Mouse (Mus musculus): Measurements from ENCODE around the gene Fbl. TPM values are rescaled to one million over a fixed set of nuclear protein-coding genes. Genes with fewer than 3 reads are reported as not detected.
"Not testable (repeated sequence)": the region's sequence is repeated elsewhere in the genome, so short reads cannot be mapped to it uniquely, and the experiment has no call there.

The Fbl gene
- polyA plus RNA-seq, 1 experiment from 2014 or later = 55.0 TPM

- H3K4me2 ChIP-seq; H3K4me3 ChIP-seq (replicated peaks); H3K9ac ChIP-seq; H3K4me1 ChIP-seq (replicated peaks); H3K36me3 ChIP-seq (replicated peaks); H3K9me3 ChIP-seq (replicated peaks); H3K27me3 ChIP-seq; H3K27ac ChIP-seq (replicated peaks); ATAC-seq (ENCODE audit: insufficient read depth): not testable (repeated sequence)
- 80% methylated on average over 9 of the region's 13 CpGs for WGBS (ENCODE audit: insufficient replicate concordance)
Measured at GRCm38 (mm10) chr7:28217811-28218210, 48.3 kb downstream of the Fbl start.

DNA sequence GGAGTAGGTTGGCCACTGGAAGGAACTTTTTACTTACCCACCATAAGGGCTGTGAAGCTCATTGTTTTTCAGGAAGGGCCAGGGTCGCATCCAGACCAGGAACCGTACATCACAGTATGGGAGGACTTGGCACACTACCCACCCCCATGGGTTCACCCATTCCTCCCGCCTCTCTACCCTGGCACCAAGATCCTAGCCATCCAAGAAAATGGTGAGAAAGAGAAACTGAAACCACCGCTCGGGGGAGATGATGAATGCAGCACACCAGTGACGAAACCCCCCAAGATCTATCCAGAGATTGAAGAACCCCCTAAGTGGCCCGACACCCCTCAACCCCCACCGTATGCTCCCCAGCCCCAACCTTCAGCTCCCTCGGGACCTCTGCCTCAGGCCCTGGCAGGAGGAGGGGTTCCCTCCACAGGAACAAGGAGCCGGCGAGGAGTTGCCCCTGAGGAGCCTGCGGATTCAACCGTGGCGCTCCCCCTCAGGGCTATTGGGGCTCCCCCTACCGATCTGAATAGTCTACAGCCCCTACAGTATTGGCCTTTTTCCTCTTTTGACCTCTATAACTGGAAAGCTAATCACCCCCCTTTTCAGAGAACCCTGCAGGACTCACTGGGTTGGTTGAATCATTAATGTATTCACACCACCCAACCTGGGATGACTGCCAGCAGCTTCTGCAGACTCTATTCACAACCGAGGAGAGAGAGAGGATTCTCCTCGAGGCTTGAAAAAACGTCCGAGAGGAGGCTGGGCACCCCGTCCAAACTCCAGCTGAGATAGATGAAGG, 49.6 kb downstream of the Fbl start:
- H3K4me1 ChIP-seq (replicated peaks); H3K9me3 ChIP-seq (replicated peaks); H3K4me3 ChIP-seq (replicated peaks); H3K9ac ChIP-seq; H3K27me3 ChIP-seq; H3K27ac ChIP-seq (replicated peaks); ATAC-seq (ENCODE audit: insufficient read depth); H3K36me3 ChIP-seq (replicated peaks); H3K4me2 ChIP-seq: not testable (repeated sequence)
- WGBS (ENCODE audit: insufficient replicate concordance) = 70% methylated on average over 20 of the region's 20 CpGs

- H3K4me2 ChIP-seq; H3K9ac ChIP-seq; H3K4me1 ChIP-seq (replicated peaks); H3K36me3 ChIP-seq (replicated peaks); H3K4me3 ChIP-seq (replicated peaks); H3K27ac ChIP-seq (replicated peaks); ATAC-seq (ENCODE audit: insufficient read depth); H3K27me3 ChIP-seq; H3K9me3 ChIP-seq (replicated peaks): not testable (repeated sequence)
- WGBS (ENCODE audit: insufficient replicate concordance) = 64% methylated on average over 4 of the region's 4 CpGs
Measured at GRCm38 (mm10) chr7:28226836-28227235, 57.3 kb downstream of the Fbl start.

- not testable (repeated sequence) for H3K4me3 ChIP-seq (replicated peaks); H3K4me2 ChIP-seq; H3K9ac ChIP-seq; ATAC-seq (ENCODE audit: insufficient read depth); H3K27ac ChIP-seq (replicated peaks); H3K36me3 ChIP-seq (replicated peaks); H3K4me1 ChIP-seq (replicated peaks); H3K27me3 ChIP-seq; H3K9me3 ChIP-seq (replicated peaks)
- WGBS (ENCODE audit: insufficient replicate concordance) = 70% methylated on average over 4 of the region's 4 CpGs
Measured at GRCm38 (mm10) chr7:28227421-28227820, 57.9 kb downstream of the Fbl start.

Other genes with a start within 250 kb of the Fbl start
- 1.1 TPM in 2 replicates for gene Zfp974, start 240.2 kb upstream of the Fbl start, polyA plus RNA-seq (2015; fragmentation: Nextera tagmentation; extraction: Ambion mirVana)
- 4.4 and 5.3 TPM in 2 replicates for gene Zfp780b, start 190.5 kb upstream of the Fbl start, polyA plus RNA-seq (2015; fragmentation: Nextera tagmentation; extraction: Ambion mirVana)
- gene Zfp850, start 155.6 kb upstream of the Fbl start, polyA plus RNA-seq (2015; fragmentation: Nextera tagmentation; extraction: Ambion mirVana) = 1.4 and 1.6 TPM in 2 replicates
- gene Psmc4, start 119.6 kb upstream of the Fbl start, polyA plus RNA-seq (2015; fragmentation: Nextera tagmentation; extraction: Ambion mirVana) = 127 and 132 TPM in 2 replicates
- gene Fcgbp, start 98.5 kb upstream of the Fbl start, polyA plus RNA-seq (2015; fragmentation: Nextera tagmentation; extraction: Ambion mirVana) = 0.10 and 0.17 TPM in 2 replicates
- gene 9530053A07Rik, start 40.2 kb upstream of the Fbl start, polyA plus RNA-seq (2015; fragmentation: Nextera tagmentation; extraction: Ambion mirVana) = not detected in 2 replicates
- gene Dyrk1b, start 9.8 kb downstream of the Fbl start, polyA plus RNA-seq (2015; fragmentation: Nextera tagmentation; extraction: Ambion mirVana) = 2.3 and 2.7 TPM in 2 replicates
- gene Eid2, start 98.2 kb downstream of the Fbl start, polyA plus RNA-seq (2015; fragmentation: Nextera tagmentation; extraction: Ambion mirVana) = 0.52 and 0.75 TPM in 2 replicates
- gene Eid2b, start 108.0 kb downstream of the Fbl start, polyA plus RNA-seq (2015; fragmentation: Nextera tagmentation; extraction: Ambion mirVana) = 1.7 and 1.8 TPM in 2 replicates
- gene Selenov, start 121.5 kb downstream of the Fbl start, polyA plus RNA-seq (2015; fragmentation: Nextera tagmentation; extraction: Ambion mirVana) = 0.07 TPM in 1 of 2 replicates, not detected in the other
- not detected in 2 replicates for gene Dll3, start 132.5 kb downstream of the Fbl start, polyA plus RNA-seq (2015; fragmentation: Nextera tagmentation; extraction: Ambion mirVana)
- gene Timm50, start 142.4 kb downstream of the Fbl start, polyA plus RNA-seq (2015; fragmentation: Nextera tagmentation; extraction: Ambion mirVana) = 78.3 and 85.2 TPM in 2 replicates
- 29.9 and 35.3 TPM in 2 replicates for gene Supt5, start 169.0 kb downstream of the Fbl start, polyA plus RNA-seq (2015; fragmentation: Nextera tagmentation; extraction: Ambion mirVana)
- gene Rps16, start 180.9 kb downstream of the Fbl start, polyA plus RNA-seq (2015; fragmentation: Nextera tagmentation; extraction: Ambion mirVana) = 540 and 619 TPM in 2 replicates
- gene Plekhg2, start 202.9 kb downstream of the Fbl start, polyA plus RNA-seq (2015; fragmentation: Nextera tagmentation; extraction: Ambion mirVana) = 4.5 and 5.1 TPM in 2 replicates
- gene Zfp36, start 210.5 kb downstream of the Fbl start, polyA plus RNA-seq (2015; fragmentation: Nextera tagmentation; extraction: Ambion mirVana) = 8.3 and 8.8 TPM in 2 replicates
- 23.9 and 25.6 TPM in 2 replicates for gene Med29, start 223.0 kb downstream of the Fbl start, polyA plus RNA-seq (2015; fragmentation: Nextera tagmentation; extraction: Ambion mirVana)
- gene Paf1, start 223.2 kb downstream of the Fbl start, polyA plus RNA-seq (2015; fragmentation: Nextera tagmentation; extraction: Ambion mirVana) = 24.6 and 26.2 TPM in 2 replicates